In the genomic region with DNA sequence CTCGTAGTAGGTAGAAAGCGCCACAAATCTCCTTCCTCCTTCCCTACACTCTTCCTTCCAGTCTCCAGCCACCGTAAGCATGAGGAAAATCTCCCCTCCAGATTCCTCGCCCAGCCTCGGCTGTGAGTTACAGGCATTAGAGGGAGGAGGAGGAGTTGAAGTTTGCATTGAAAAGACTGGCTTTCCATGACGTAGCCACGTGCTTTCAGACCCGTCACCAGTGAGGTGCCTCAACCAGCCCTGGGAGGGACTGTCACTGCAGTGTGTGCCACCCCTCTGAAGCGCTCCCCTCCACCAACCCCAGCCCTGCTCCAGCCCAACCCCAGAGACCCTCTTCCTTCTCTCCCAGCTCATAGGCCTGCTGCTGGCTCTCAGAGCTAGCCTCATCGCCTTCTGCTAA, we compare ENCODE assay signal across 9 mouse cellular contexts. TPM values are rescaled to one million over a fixed set of nuclear protein-coding genes. Genes with fewer than 3 reads are reported as not detected.
A peak's percentile ranks its signal among the peaks of the same experiment; 100 is the strongest.
DNase-seq lines count a peak whose midpoint lies in the region; ATAC-seq and TF ChIP-seq lines count a peak whose summit lies in the region.
"Had no signal": no experiment of that assay in that cellular context is flagged by ENCODE, and none has a peak within 500 bp of the region (broad histone marks: within the 10 kb centered on the region; RNA-seq: fewer than 3 reads in every experiment).

No protein-coding gene starts in this region.

- H3K9me3 ChIP-seq in forebrain, embryonic 15.5 days: no peaks in the 10 kb centered on the region
- no peaks in the 10 kb centered on the region for H3K9me3 ChIP-seq in intestine, postnatal 0 days (ENCODE audit: control insufficient read depth)
- H3K9me3 ChIP-seq in midbrain, embryonic 10.5 days (replicated peaks): no peaks in the 10 kb centered on the region
- H3K9me3 ChIP-seq: liver, embryonic 13.5 days had no signal

- no peaks in the 10 kb centered on the region for H3K36me3 ChIP-seq in forebrain, embryonic 15.5 days
- no peaks in the 10 kb centered on the region for H3K36me3 ChIP-seq in intestine, postnatal 0 days (ENCODE audit: control insufficient read depth, insufficient read depth)
- H3K36me3 ChIP-seq in midbrain, embryonic 10.5 days: no peaks in the 10 kb centered on the region
- no peaks in the 10 kb centered on the region for H3K36me3 ChIP-seq in kidney, adult 2 months (ENCODE audit: control insufficient read depth, insufficient read depth, low read length)
- H3K36me3 ChIP-seq: liver, embryonic 13.5 days had no signal

- 0% methylated on average over 10 of the region's 10 CpGs for WGBS in forebrain, embryonic 15.5 days
- WGBS in intestine, postnatal 0 days: 8% methylated on average over 10 of the region's 10 CpGs
- under 1% methylated on average over 10 of the region's 10 CpGs for WGBS in midbrain, embryonic 10.5 days
- 7% methylated on average over 10 of the region's 10 CpGs for WGBS in kidney, adult 2 months

- peak overlapping the region; percentile 92 for H3K4me2 ChIP-seq in forebrain, embryonic 15.5 days (replicated peaks)
- peak overlapping the region; percentile 64 for H3K4me2 ChIP-seq in intestine, postnatal 0 days (replicated peaks; ENCODE audit: low read depth)
- H3K4me2 ChIP-seq: liver, embryonic 13.5 days had no signal

- peaks cover 16% of the 10 kb centered on the region for H3K4me1 ChIP-seq in forebrain, embryonic 15.5 days
- H3K4me1 ChIP-seq in intestine, postnatal 0 days (replicated peaks; ENCODE audit: control insufficient read depth, insufficient read depth, low read length): no peaks in the 10 kb centered on the region
- peaks cover 37% of the 10 kb centered on the region for H3K4me1 ChIP-seq in midbrain, embryonic 10.5 days
- no peaks in the 10 kb centered on the region for H3K4me1 ChIP-seq in kidney, adult 2 months (ENCODE audit: control insufficient read depth, insufficient read depth, low read length)
- H3K4me1 ChIP-seq: liver, embryonic 13.5 days had no signal

- H3K9ac ChIP-seq in forebrain, embryonic 15.5 days (replicated peaks): peak overlapping the region; percentile 65
- no peak overlapping the region for H3K9ac ChIP-seq in intestine, postnatal 0 days (ENCODE audit: low read depth, low read length)
- H3K9ac ChIP-seq: liver, embryonic 13.5 days had no signal

- H3K4me3 ChIP-seq in forebrain, embryonic 15.5 days: peak overlapping the region; percentile 64
- peak overlapping the region; percentile 19 for H3K4me3 ChIP-seq in intestine, postnatal 0 days (ENCODE audit: low read depth, low read length)
- peak overlapping the region; percentile 69 for H3K4me3 ChIP-seq in midbrain, embryonic 10.5 days
- no peak overlapping the region for H3K4me3 ChIP-seq in kidney, adult 2 months (ENCODE audit: insufficient read depth, low read depth, low read length)
- H3K4me3 ChIP-seq: liver, embryonic 13.5 days had no signal

- peak overlapping the region; percentile 70 for H3K27ac ChIP-seq in forebrain, embryonic 15.5 days (replicated peaks)
- no peak overlapping the region for H3K27ac ChIP-seq in intestine, postnatal 0 days (ENCODE audit: low read depth, low read length)
- H3K27ac ChIP-seq in midbrain, embryonic 10.5 days (replicated peaks): peak overlapping the region; percentile 85
- H3K27ac ChIP-seq in kidney, adult 2 months (ENCODE audit: insufficient read depth, low read depth, low read length): no peak overlapping the region
- H3K27ac ChIP-seq: liver, embryonic 13.5 days had no signal

- no peak for TF ChIP-seq CTCF in intestine, postnatal 0 days (IDR thresholded peaks at IDR 0.05; ENCODE audit: low read depth)
- no peak for TF ChIP-seq CTCF in kidney, adult 2 months (conservative IDR thresholded peaks at IDR 0.05; ENCODE audit: insufficient read depth, insufficient read length, low read depth, low read length)

- no peak for TF ChIP-seq POLR2A in kidney, adult 2 months (IDR thresholded peaks at IDR 0.05; ENCODE audit: low read depth, low read length)

- H3K27me3 ChIP-seq in forebrain, embryonic 15.5 days: no peaks in the 10 kb centered on the region
- peaks cover 6% of the 10 kb centered on the region; the same call in 1 of the 2 replicates for H3K27me3 ChIP-seq in intestine, postnatal 0 days (replicated peaks; ENCODE audit: control insufficient read depth, insufficient read depth, low read length)
- H3K27me3 ChIP-seq in midbrain, embryonic 10.5 days (ENCODE audit: low read depth, poor library complexity, severe bottlenecking): no peaks in the 10 kb centered on the region; the same call in 1 of the 2 replicates
- H3K27me3 ChIP-seq in kidney, adult 2 months (replicated peaks; ENCODE audit: control insufficient read depth, insufficient read depth, low read length): no peaks in the 10 kb centered on the region; the same call in 1 of the 2 replicates

- peak; percentile 2 for DNase-seq in ovary, postnatal 14 days (ENCODE audit: low spot score)
- no peak for DNase-seq in ovary, postnatal 10 days (ENCODE audit: low spot score)
- DNase-seq in midbrain, embryonic 10.5 days (ENCODE audit: low spot score): peak; percentile 80
- DNase-seq in telencephalon, adult 2 months (ENCODE audit: low read depth, low spot score): peak; percentile 85
- no peak for DNase-seq in kidney, adult 2 months
- DNase-seq in adrenal gland, adult 2 months: no peak
- DNase-seq: liver, embryonic 13.5 days had no signal

- ATAC-seq in forebrain, embryonic 15.5 days (replicated peaks): peak; percentile 98
- no peak for ATAC-seq in intestine, postnatal 0 days

RNA-seq across cellular contexts. Expression of a gene that starts 0.5 kb away (rescaled TPM):
- polyA plus RNA-seq in forebrain, embryonic 15.5 days (2015; fragmentation: Nextera tagmentation; extraction: Ambion mirVana): 26.0 and 29.4 TPM in 2 replicates
- 0.43 and 0.60 TPM in 2 replicates for polyA plus RNA-seq in intestine, postnatal 0 days (2015; fragmentation: Nextera tagmentation; extraction: Ambion mirVana)
- polyA plus RNA-seq in midbrain, embryonic 10.5 days (2016; fragmentation: Nextera tagmentation; extraction: Ambion mirVana): 6.5 and 8.8 TPM in 2 replicates
- 0.04 and 0.08 TPM in 2 replicates for polyA plus RNA-seq in kidney, adult 2 months (2012; rRNA removed)
- 1 to 10 TPM; 1.0 to 1.1 TPM for total RNA-seq in adrenal gland, adult 2 months (2021)
- 0.17 and 0.28 TPM in 2 replicates for polyA plus RNA-seq in adrenal gland, adult 2 months (2012; rRNA removed)

Comparison
In these comparisons a context has a peak if more than half of its experiments do, and no peak if none do; other contexts are left out.
1. DNase-seq: peak in ovary, postnatal 14 days (single experiment), midbrain, embryonic 10.5 days (single experiment) and telencephalon, adult 2 months (single experiment); none in ovary, postnatal 10 days (single experiment), kidney, adult 2 months (single experiment) and adrenal gland, adult 2 months (single experiment).
2. H3K27ac ChIP-seq: peak in forebrain, embryonic 15.5 days (single experiment) and midbrain, embryonic 10.5 days (single experiment); none in intestine, postnatal 0 days (single experiment) and kidney, adult 2 months (single experiment).